Mouse (Mus musculus): ENCODE measurements around the gene Mtnr1b. TPM values are rescaled to one million over a fixed set of nuclear protein-coding genes. Genes with fewer than 3 reads are reported as not detected.
"Not testable (repeated sequence)": the region's sequence is repeated elsewhere in the genome, so short reads cannot be mapped to it uniquely, and the experiment has no call there.

The Mtnr1b gene
- total and polyA plus RNA-seq, 2 experiments, result not detected

GRCm38 (mm10) chr9:15845390-15845789, 29.0 kb downstream of the Mtnr1b start:
- no peaks in the 10 kb centered on the region for H3K36me3 ChIP-seq (ENCODE audit: control insufficient read depth, insufficient read depth, low read length)
- DNase-seq (ENCODE audit: extremely low read depth, low read depth, low spot score), result no peak
- no peak overlapping the region for H3K9ac ChIP-seq (ENCODE audit: low read depth, low read length)
- TF ChIP-seq POLR2A (IDR thresholded peaks at IDR 0.05; ENCODE audit: extremely low read depth, insufficient read depth, low read length) (no peak), CTCF (IDR thresholded peaks at IDR 0.05; ENCODE audit: low read depth, low read length) (no peak)
- H3K79me2 ChIP-seq (ENCODE audit: control insufficient read depth, insufficient read depth, low read length), result no peaks in the 10 kb centered on the region
- no peak overlapping the region for H3K27ac ChIP-seq (replicated peaks; ENCODE audit: insufficient read depth, low read depth, low read length)
- H3K4me1 ChIP-seq (ENCODE audit: control insufficient read depth, insufficient read depth, low read length), result no peaks in the 10 kb centered on the region
- H3K27me3 ChIP-seq (ENCODE audit: control insufficient read depth, insufficient read depth, low read length), result no peaks in the 10 kb centered on the region; the same call in 1 of the 2 replicates
- WGBS, result 75% methylated on average over 8 of the region's 8 CpGs
- no peak overlapping the region for H3K4me3 ChIP-seq (ENCODE audit: insufficient read depth, low read depth, low read length)

GRCm38 (mm10) chr9:15844936-15845335, 29.4 kb downstream of the Mtnr1b start:
- 72% methylated on average over 4 of the region's 4 CpGs for WGBS

GRCm38 (mm10) chr9:15813002-15813911, 61.1 kb downstream of the Mtnr1b start:
- TF ChIP-seq POLR2A (IDR thresholded peaks at IDR 0.05; ENCODE audit: extremely low read depth, insufficient read depth, low read length), result no peak
- TF ChIP-seq CTCF (IDR thresholded peaks at IDR 0.05; ENCODE audit: low read depth, low read length), result no peak
- Histone ChIP-seq H3K27me3 (ENCODE audit: control insufficient read depth, insufficient read depth, low read length) (no peaks in the 10 kb centered on the region), H3K4me3 (ENCODE audit: insufficient read depth, low read depth, low read length) (no peak overlapping the region), H3K79me2 (ENCODE audit: control insufficient read depth, insufficient read depth, low read length) (no peaks in the 10 kb centered on the region), H3K4me1 (ENCODE audit: control insufficient read depth, insufficient read depth, low read length) (no peaks in the 10 kb centered on the region), H3K9ac (ENCODE audit: low read depth, low read length) (no peak overlapping the region), H3K27ac (replicated peaks; ENCODE audit: insufficient read depth, low read depth, low read length) (no peak overlapping the region), H3K36me3 (ENCODE audit: control insufficient read depth, insufficient read depth, low read length) (no peaks in the 10 kb centered on the region)
- WGBS, result 79% methylated on average over 6 of the region's 6 CpGs
- no peak for DNase-seq (ENCODE audit: extremely low read depth, low read depth, low spot score)

More at GRCm38 (mm10) chr9:15844936-15845335, 29.4 kb downstream of the Mtnr1b start:
- not testable (repeated sequence) for H3K4me1 ChIP-seq (ENCODE audit: control insufficient read depth, insufficient read depth, low read length); H3K9ac ChIP-seq (ENCODE audit: low read depth, low read length); H3K27ac ChIP-seq (replicated peaks; ENCODE audit: insufficient read depth, low read depth, low read length); DNase-seq (ENCODE audit: extremely low read depth, low read depth, low spot score); H3K4me3 ChIP-seq (ENCODE audit: insufficient read depth, low read depth, low read length); H3K27me3 ChIP-seq (ENCODE audit: control insufficient read depth, insufficient read depth, low read length); H3K79me2 ChIP-seq (ENCODE audit: control insufficient read depth, insufficient read depth, low read length); H3K36me3 ChIP-seq (ENCODE audit: control insufficient read depth, insufficient read depth, low read length)

GRCm38 (mm10) chr9:15804296-15804695, 70.1 kb downstream of the Mtnr1b start:
- Histone ChIP-seq H3K4me3 (ENCODE audit: insufficient read depth, low read depth, low read length) (no peak overlapping the region), H3K36me3 (ENCODE audit: control insufficient read depth, insufficient read depth, low read length) (no peaks in the 10 kb centered on the region), H3K9ac (ENCODE audit: low read depth, low read length) (no peak overlapping the region), H3K79me2 (ENCODE audit: control insufficient read depth, insufficient read depth, low read length) (no peaks in the 10 kb centered on the region), H3K27ac (replicated peaks; ENCODE audit: insufficient read depth, low read depth, low read length) (no peak overlapping the region), H3K27me3 (ENCODE audit: control insufficient read depth, insufficient read depth, low read length) (no peaks in the 10 kb centered on the region), H3K4me1 (ENCODE audit: control insufficient read depth, insufficient read depth, low read length) (no peaks in the 10 kb centered on the region)
- no peak for TF ChIP-seq CTCF (IDR thresholded peaks at IDR 0.05; ENCODE audit: low read depth, low read length)
- no peak for TF ChIP-seq POLR2A (IDR thresholded peaks at IDR 0.05; ENCODE audit: extremely low read depth, insufficient read depth, low read length)
- no peak for DNase-seq (ENCODE audit: extremely low read depth, low read depth, low spot score)
- WGBS, result 75% methylated on average over 2 of the region's 2 CpGs

- H3K27ac ChIP-seq (replicated peaks; ENCODE audit: insufficient read depth, low read depth, low read length), result no peak overlapping the region
- H3K4me1 ChIP-seq (ENCODE audit: control insufficient read depth, insufficient read depth, low read length), result no peaks in the 10 kb centered on the region
- TF ChIP-seq CTCF (IDR thresholded peaks at IDR 0.05; ENCODE audit: low read depth, low read length), result no peak
- TF ChIP-seq POLR2A (IDR thresholded peaks at IDR 0.05; ENCODE audit: extremely low read depth, insufficient read depth, low read length), result no peak
- DNase-seq (ENCODE audit: extremely low read depth, low read depth, low spot score), result no peak
- no peak overlapping the region for H3K9ac ChIP-seq (ENCODE audit: low read depth, low read length)
- H3K27me3 ChIP-seq (ENCODE audit: control insufficient read depth, insufficient read depth, low read length), result no peaks in the 10 kb centered on the region
- H3K36me3 ChIP-seq (ENCODE audit: control insufficient read depth, insufficient read depth, low read length), result no peaks in the 10 kb centered on the region
- H3K79me2 ChIP-seq (ENCODE audit: control insufficient read depth, insufficient read depth, low read length), result no peaks in the 10 kb centered on the region
- H3K4me3 ChIP-seq (ENCODE audit: insufficient read depth, low read depth, low read length), result no peak overlapping the region
Measured at GRCm38 (mm10) chr9:15802413-15803027, 71.8 kb downstream of the Mtnr1b start.

- Histone ChIP-seq H3K27me3 (ENCODE audit: control insufficient read depth, insufficient read depth, low read length) (no peaks in the 10 kb centered on the region), H3K4me1 (ENCODE audit: control insufficient read depth, insufficient read depth, low read length) (no peaks in the 10 kb centered on the region), H3K4me3 (ENCODE audit: insufficient read depth, low read depth, low read length) (no peak overlapping the region), H3K79me2 (ENCODE audit: control insufficient read depth, insufficient read depth, low read length) (no peaks in the 10 kb centered on the region), H3K36me3 (ENCODE audit: control insufficient read depth, insufficient read depth, low read length) (no peaks in the 10 kb centered on the region), H3K27ac (replicated peaks; ENCODE audit: insufficient read depth, low read depth, low read length) (no peak overlapping the region), H3K9ac (ENCODE audit: low read depth, low read length) (no peak overlapping the region)
- WGBS, result 77% methylated on average over 5 of the region's 5 CpGs
- DNase-seq (ENCODE audit: extremely low read depth, low read depth, low spot score), result no peak
- TF ChIP-seq CTCF (IDR thresholded peaks at IDR 0.05; ENCODE audit: low read depth, low read length) (no peak), POLR2A (IDR thresholded peaks at IDR 0.05; ENCODE audit: extremely low read depth, insufficient read depth, low read length) (no peak)
Measured at GRCm38 (mm10) chr9:15800402-15800801, 74.0 kb downstream of the Mtnr1b start.
